Mouse (Mus musculus) liver, adult 2 months (tissue): ENCODE results near the gene Nfkb2. TPM values are rescaled to one million over a fixed set of nuclear protein-coding genes. Genes with fewer than 3 reads are reported as not detected.

Experiments
- DNase-seq: peaks from one replicate; pipeline ENCODE4 v3.0.0-alpha.2; 2011; ENCODE audit warnings: low read depth, low spot score; ENCODE audit errors: extremely low read depth
- H3K27ac ChIP-seq: fragments of 200-500 bp; replicated peaks from 2 replicates; pipeline ENCODE4 v1.5.1; 2012; ENCODE audit warnings: low read depth, mild to moderate bottlenecking, control low read depth, inconsistent platforms, low read length; ENCODE audit not compliant: insufficient read depth
- H3K27me3 ChIP-seq: fragments of 200-500 bp; 2 replicates; pipeline ENCODE4 v1.6.1; 2012; ENCODE audit warnings: mild to moderate bottlenecking, moderate library complexity, low read length, inconsistent platforms; ENCODE audit not compliant: control insufficient read depth, insufficient read depth
- H3K36me3 ChIP-seq: fragments of 200-500 bp; 2 replicates; pipeline ENCODE4 v1.6.1; 2012; ENCODE audit warnings: low read length, inconsistent platforms; ENCODE audit not compliant: control insufficient read depth, insufficient read depth
- H3K4me1 ChIP-seq: fragments of 200-500 bp; 2 replicates; pipeline ENCODE4 v1.6.1; 2011; ENCODE audit warnings: low read length; ENCODE audit not compliant: control insufficient read depth, insufficient read depth
- H3K4me3 ChIP-seq: fragments of 200-500 bp; 2 replicates; pipeline ENCODE4 v1.5.1; 2011; ENCODE audit warnings: low read depth, mild to moderate bottlenecking, control low read depth, low read length, moderate library complexity; ENCODE audit not compliant: insufficient read depth
- H3K79me2 ChIP-seq: fragments of 200-500 bp; 2 replicates; pipeline ENCODE4 v1.6.1; 2012; ENCODE audit warnings: inconsistent platforms, mild to moderate bottlenecking, low read length, moderate library complexity; ENCODE audit not compliant: control insufficient read depth, insufficient read depth
- H3K9ac ChIP-seq: fragments of 200-500 bp; 2 replicates; pipeline ENCODE4 v1.6.1; 2012; ENCODE audit warnings: low read depth, mild to moderate bottlenecking, control low read depth, inconsistent platforms, low read length
- CTCF ChIP-seq: fragments of 200-500 bp; IDR thresholded peaks from 2 replicates; pipeline ENCODE4 v1.5.1; 2011; ENCODE audit warnings: low read depth, low read length, control low read depth
- POLR2A ChIP-seq: fragments of 200-500 bp; IDR thresholded peaks from 2 replicates; pipeline ENCODE4 v1.6.1; 2011; ENCODE audit warnings: low read length, control low read depth; ENCODE audit not compliant: insufficient read depth; ENCODE audit errors: extremely low read depth
- WGBS: fragments of 180-500 bp; shearing (Covaris S2); methylation state at CpG from one replicate; pipeline ENCODE4 v1.1.7; 2018; 5-methylcytosine and 5-hydroxymethylcytosine counted together
- polyA plus RNA-seq: library from polyadenylated mRNA; depleted of rRNA; stranded (reverse); fragments of >200 nt; gene quantifications from 2 replicates; pipeline ENCODE4 v1.2.3, GENCODE M21; 2012
- total RNA-seq: library from RNA; depleted of rRNA; stranded (reverse); fragments of >200 nt; gene quantifications from 2 replicates; pipeline ENCODE4 v1.2.3, GENCODE M21; 2014

Gene Nfkb2
- total and polyA plus RNA-seq, 2 experiments, result 3.7 to 9.3 TPM

DNA sequence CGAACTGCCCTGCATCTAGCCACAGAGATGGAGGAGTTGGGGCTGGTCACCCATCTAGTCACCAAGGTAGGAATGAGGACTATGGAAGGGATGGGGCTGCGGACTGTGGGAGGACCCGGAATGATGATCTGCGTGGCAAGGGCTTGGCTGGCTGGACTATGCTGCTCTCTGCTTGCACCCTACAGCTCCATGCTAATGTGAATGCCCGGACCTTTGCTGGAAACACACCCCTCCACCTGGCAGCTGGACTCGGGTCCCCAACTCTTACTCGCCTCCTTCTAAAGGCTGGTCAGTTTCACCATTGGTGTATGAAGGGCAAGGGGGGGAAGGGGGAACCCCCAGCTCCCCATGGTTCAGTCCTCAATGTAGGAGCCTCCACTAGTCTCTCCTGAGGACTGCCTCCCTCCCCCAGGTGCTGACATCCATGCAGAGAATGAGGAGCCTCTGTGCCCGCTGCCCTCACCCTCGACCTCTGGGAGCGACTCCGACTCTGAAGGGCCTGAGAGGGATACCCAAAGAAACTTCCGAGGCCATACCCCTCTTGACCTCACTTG lies 6.3 kb downstream of the Nfkb2 start:
- H3K9ac ChIP-seq, result no peak overlapping the region
- DNase-seq, result no peak
- WGBS, result 98% methylated on average over 12 of the region's 12 CpGs
- H3K27me3 ChIP-seq, result peaks cover 8% of the 10 kb centered on the region
- H3K36me3 ChIP-seq, result no peaks in the 10 kb centered on the region; the same call in 1 of the 2 replicates
- TF ChIP-seq POLR2A (no peak), CTCF (no peak)
- no peak overlapping the region for H3K4me3 ChIP-seq
- no peak overlapping the region for H3K27ac ChIP-seq
- H3K79me2 ChIP-seq, result no peaks in the 10 kb centered on the region
- 0 out of 2 replicates have a peak, but pooled peaks cover 3% of the 10 kb centered on the region for H3K4me1 ChIP-seq

DNA sequence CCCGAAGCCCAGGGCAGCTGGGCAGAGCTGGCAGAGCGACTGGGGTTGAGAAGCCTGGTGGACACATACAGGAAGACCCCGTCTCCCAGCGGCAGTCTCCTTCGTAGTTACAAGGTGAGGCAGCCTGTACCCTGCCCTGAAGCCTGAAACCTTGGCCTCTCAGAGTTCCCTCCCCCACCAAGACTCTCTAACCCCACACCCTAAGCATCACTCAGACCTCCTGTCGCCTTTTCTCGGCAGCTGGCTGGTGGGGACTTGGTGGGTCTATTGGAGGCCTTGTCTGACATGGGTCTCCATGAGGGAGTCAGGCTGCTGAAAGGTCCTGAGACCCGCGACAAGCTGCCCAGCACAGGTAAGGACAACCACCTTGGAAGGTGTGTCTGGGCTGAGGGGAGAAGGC lies 7.2 kb downstream of the Nfkb2 start:
- H3K27me3 ChIP-seq, result peaks cover 9% of the 10 kb centered on the region
- no peak for TF ChIP-seq CTCF
- no peak for TF ChIP-seq POLR2A
- H3K79me2 ChIP-seq, result no peaks in the 10 kb centered on the region
- DNase-seq, result no peak
- H3K36me3 ChIP-seq, result no peaks in the 10 kb centered on the region; the same call in 1 of the 2 replicates
- H3K27ac ChIP-seq, result no peak overlapping the region
- H3K4me1 ChIP-seq, result no peaks in the 10 kb centered on the region
- no peak overlapping the region for H3K9ac ChIP-seq
- no peak overlapping the region for H3K4me3 ChIP-seq
- WGBS, result 96% methylated on average over 9 of the region's 9 CpGs

DNA sequence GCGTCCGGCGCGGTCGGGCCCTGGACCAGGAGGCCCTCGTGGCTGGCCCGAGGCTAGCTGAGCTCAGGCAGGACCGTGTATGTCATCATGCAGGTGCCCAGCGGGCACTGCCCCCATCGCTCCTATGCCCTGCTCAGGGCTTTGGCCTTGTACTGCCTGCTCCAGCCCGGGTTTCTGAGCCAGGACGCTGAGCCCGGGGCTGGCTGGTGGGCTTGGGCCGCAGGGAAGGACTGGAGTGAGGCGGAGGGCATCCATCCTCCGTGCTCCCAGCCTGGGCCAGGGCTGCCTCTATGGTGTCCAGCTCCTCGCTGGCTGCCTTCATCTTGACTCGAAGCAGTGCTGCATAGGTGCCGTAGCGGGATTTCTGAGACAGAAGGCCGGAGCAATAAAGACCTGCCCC lies 8.4 kb downstream of the Nfkb2 start:
- Histone ChIP-seq H3K4me1 (no peaks in the 10 kb centered on the region), H3K36me3 (no peaks in the 10 kb centered on the region; the same call in 1 of the 2 replicates), H3K27me3 (peaks cover 21% of the 10 kb centered on the region), H3K27ac (no peak overlapping the region), H3K9ac (no peak overlapping the region), H3K79me2 (no peaks in the 10 kb centered on the region), H3K4me3 (no peak overlapping the region)
- WGBS, result 95% methylated on average over 21 of the region's 21 CpGs
- TF ChIP-seq CTCF (no peak), POLR2A (no peak)
- DNase-seq, result no peak

DNA sequence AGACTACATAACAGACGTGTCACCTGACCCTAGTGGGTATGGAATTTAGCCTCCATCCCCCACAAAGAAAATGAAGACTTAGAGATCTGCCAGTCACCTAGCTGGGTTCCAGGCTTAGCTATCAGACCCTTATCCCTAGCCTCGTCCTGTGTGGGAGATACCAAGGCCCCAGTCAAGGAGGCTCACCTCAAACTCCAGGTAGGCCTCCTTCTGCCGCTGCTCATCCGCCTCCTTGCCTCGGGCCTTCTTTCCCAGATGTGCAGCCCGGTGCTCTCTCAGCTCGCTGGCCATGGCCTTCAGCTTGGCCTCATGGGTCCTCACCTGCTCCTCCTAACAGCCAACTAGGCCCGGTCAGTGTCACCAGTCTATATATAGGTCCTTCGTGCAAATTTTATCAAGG lies 9.0 kb downstream of the Nfkb2 start:
- H3K27me3 ChIP-seq, result peaks cover 24% of the 10 kb centered on the region
- H3K9ac ChIP-seq, result no peak overlapping the region
- TF ChIP-seq CTCF (no peak), POLR2A (no peak)
- no peak overlapping the region for H3K4me3 ChIP-seq
- H3K4me1 ChIP-seq, result no peaks in the 10 kb centered on the region
- DNase-seq, result no peak
- no peaks in the 10 kb centered on the region; the same call in 1 of the 2 replicates for H3K36me3 ChIP-seq
- no peaks in the 10 kb centered on the region for H3K79me2 ChIP-seq
- H3K27ac ChIP-seq, result no peak overlapping the region
- WGBS, result 93% methylated on average over 9 of the region's 9 CpGs

DNA sequence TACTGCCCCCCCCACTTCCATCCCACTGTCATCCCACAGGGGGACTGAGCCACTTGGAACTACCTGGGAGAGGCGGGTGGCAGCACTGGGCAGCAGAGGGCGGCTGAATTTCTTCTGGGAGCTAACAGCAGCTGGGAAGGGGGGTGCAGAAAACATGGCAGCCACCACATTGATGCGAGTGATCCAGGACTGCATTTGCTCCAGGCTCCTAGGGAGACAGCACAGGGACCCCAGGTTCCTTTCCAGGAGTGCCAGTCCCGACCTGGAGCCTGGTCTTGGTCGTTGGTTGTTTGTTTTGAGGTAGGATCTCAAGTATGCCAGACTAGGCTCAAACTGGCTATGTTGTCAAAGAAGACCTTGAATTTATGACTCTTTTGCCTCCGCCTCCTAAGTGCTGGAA lies 9.5 kb downstream of the Nfkb2 start:
- H3K79me2 ChIP-seq, result no peaks in the 10 kb centered on the region
- no peaks in the 10 kb centered on the region; the same call in 1 of the 2 replicates for H3K36me3 ChIP-seq
- H3K4me1 ChIP-seq, result no peaks in the 10 kb centered on the region
- peaks cover 28% of the 10 kb centered on the region for H3K27me3 ChIP-seq
- WGBS, result 85% methylated on average over 6 of the region's 6 CpGs
- H3K4me3 ChIP-seq, result no peak overlapping the region
- DNase-seq, result no peak
- H3K27ac ChIP-seq, result no peak overlapping the region
- no peak overlapping the region for H3K9ac ChIP-seq
- TF ChIP-seq CTCF, result no peak
- no peak for TF ChIP-seq POLR2A

DNA sequence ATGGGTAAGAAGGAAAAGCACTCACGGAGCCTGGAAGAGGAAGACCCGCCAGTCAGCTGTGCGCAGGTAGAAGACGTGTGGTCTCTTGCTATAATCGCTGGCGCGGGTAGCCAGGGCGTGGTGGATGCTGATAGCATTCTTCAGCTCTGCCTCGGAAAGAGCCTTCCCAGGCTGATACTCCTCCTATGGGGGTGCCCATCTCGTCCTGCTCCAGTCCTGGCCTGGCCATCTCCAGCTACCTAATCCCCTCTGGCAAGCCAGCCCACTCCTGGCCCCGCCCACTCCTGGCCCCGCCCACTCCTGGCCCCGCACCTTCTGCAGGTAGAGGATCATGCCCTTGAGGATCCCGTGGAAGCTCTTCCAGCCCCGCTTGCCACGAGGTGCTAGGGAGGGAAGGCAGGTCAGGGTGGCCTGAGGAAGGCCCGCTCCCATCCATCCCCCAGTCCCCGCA lies 10.1 kb downstream of the Nfkb2 start:
- H3K4me1 ChIP-seq, result no peaks in the 10 kb centered on the region
- H3K27me3 ChIP-seq, result peaks cover 32% of the 10 kb centered on the region
- TF ChIP-seq POLR2A, result no peak
- TF ChIP-seq CTCF, result no peak
- WGBS, result 30% methylated on average over 18 of the region's 18 CpGs
- no peaks in the 10 kb centered on the region; the same call in 1 of the 2 replicates for H3K36me3 ChIP-seq
- no peak overlapping the region for H3K27ac ChIP-seq
- no peak for DNase-seq
- H3K9ac ChIP-seq, result no peak overlapping the region
- no peak overlapping the region for H3K4me3 ChIP-seq
- no peaks in the 10 kb centered on the region for H3K79me2 ChIP-seq
